Mouse (Mus musculus) forebrain, embryonic 10.5 days (tissue): ENCODE measurements around the gene Rps6ka5. TPM values are rescaled to one million over a fixed set of nuclear protein-coding genes. Genes with fewer than 3 reads are reported as not detected.
A peak's percentile ranks its signal among the peaks of the same experiment; 100 is the strongest.

ENCODE experiments used
- DNase-seq: peaks from one replicate; pipeline ENCODE4 v3.0.0-alpha.2; 2017; ENCODE audit warnings: low spot score; ENCODE audit errors: extremely low spot score
- H3K27ac ChIP-seq: fragments of 300-500 bp; sonication (generic); 2 replicates; pipeline ENCODE4 v1.5.1; 2016; ENCODE audit warnings: mild to moderate bottlenecking
- H3K27me3 ChIP-seq: fragments of 300-500 bp; sonication (generic); 2 replicates; pipeline ENCODE4 v1.6.1; 2016; ENCODE audit warnings: mild to moderate bottlenecking; ENCODE audit not compliant: poor library complexity, severe bottlenecking
- H3K36me3 ChIP-seq: fragments of 300-500 bp; sonication (generic); replicated peaks from 2 replicates; pipeline ENCODE4 v1.6.1; 2016; ENCODE audit warnings: mild to moderate bottlenecking, moderate library complexity
- H3K4me1 ChIP-seq: fragments of 300-500 bp; sonication (generic); 2 replicates; pipeline ENCODE4 v1.6.1; 2016
- H3K4me3 ChIP-seq: fragments of 300-500 bp; sonication (generic); 2 replicates; pipeline ENCODE4 v1.5.1; 2016; ENCODE audit warnings: mild to moderate bottlenecking, moderate library complexity
- H3K9me3 ChIP-seq: fragments of 300-500 bp; sonication (generic); 2 replicates; pipeline ENCODE4 v1.6.1; 2016; ENCODE audit warnings: mild to moderate bottlenecking, moderate library complexity
- WGBS: fragments of 180-500 bp; shearing (Covaris S2); methylation state at CpG from one replicate; pipeline ENCODE4 v1.1.7; 2016; 5-methylcytosine and 5-hydroxymethylcytosine counted together
- polyA plus RNA-seq: library from polyadenylated mRNA; unstranded; fragments of >200 nt; fragmentation: Nextera tagmentation; extraction: Ambion mirVana; gene quantifications from 2 replicates; pipeline ENCODE4 v1.2.1, GENCODE M21; 2016

The Rps6ka5 gene
- polyA plus RNA-seq, 1 experiment from 2014 or later = 2.7 TPM

DNA sequence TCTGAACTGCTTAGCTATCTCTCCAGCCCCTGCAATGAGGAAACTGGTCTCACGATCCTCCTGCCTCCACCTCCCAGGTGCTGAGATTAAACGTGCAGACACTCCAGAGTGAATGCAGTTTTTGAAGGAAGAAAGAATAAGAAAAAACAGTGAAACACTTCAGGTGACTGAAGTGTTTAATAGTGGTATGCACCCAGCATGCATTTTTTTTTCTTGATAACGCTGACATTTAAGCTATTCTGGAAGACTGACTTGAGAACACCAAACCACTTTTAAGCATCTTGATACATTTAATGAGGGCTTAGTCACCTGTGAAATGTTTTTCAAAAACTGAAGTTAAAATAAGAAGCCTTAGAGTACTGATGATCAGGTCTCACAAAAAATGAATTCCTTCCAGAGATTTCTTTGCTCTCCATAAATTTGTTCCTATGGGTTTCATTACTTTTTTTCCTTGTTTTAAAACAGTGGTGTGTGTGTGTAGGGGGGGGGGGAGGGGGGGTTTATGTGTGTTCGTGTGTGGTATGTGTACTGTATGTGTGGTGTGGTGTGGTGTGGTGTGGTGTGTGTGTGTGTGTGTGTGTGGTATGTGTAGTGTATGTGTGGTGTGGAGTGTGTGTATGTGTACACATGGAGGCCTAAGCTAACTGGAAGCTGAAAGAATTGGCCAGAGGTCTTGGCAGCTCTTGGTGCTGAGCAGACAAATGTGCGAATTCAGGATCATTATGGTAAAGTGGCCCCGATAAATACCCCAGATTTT lies 183.2 kb downstream of the Rps6ka5 start:
- WGBS = 82% methylated on average over 6 of the region's 6 CpGs

DNA sequence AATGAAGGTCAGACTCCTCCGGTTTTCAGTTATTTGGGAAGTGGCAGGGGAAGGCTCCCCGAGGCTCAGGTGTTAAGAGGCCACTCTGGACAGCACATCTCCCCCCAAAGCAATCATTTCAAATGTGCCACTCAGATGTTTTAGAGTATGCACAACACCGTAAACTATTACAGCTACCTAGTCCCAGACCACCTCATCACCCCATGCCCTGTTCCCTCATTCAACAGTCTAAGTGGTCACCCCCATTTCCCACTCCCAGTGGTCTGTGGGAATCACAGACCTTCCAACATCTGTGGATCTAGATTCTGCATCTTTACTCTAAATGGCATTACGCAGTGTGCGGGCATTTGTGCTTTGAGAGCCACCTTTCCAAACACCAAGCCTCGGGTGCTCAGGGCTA lies 184.3 kb downstream of the Rps6ka5 start:
- DNase-seq = no peak
- Histone ChIP-seq H3K4me1 (peaks cover 3% of the 10 kb centered on the region; the same call in 1 of the 2 replicates), H3K36me3 (no peaks in the 10 kb centered on the region), H3K27ac (no peak overlapping the region), H3K9me3 (no peaks in the 10 kb centered on the region), H3K4me3 (no peak overlapping the region), H3K27me3 (no peaks in the 10 kb centered on the region)
- 90% methylated on average over 6 of the region's 6 CpGs for WGBS

More for the DNA sequence above, 183.2 kb downstream of the Rps6ka5 start:
- DNase-seq = no peak
- Histone ChIP-seq H3K27ac (no peak overlapping the region), H3K4me3 (no peak overlapping the region), H3K36me3 (no peaks in the 10 kb centered on the region), H3K4me1 (peaks cover 3% of the 10 kb centered on the region; the same call in 1 of the 2 replicates), H3K9me3 (no peaks in the 10 kb centered on the region), H3K27me3 (no peaks in the 10 kb centered on the region)

DNA sequence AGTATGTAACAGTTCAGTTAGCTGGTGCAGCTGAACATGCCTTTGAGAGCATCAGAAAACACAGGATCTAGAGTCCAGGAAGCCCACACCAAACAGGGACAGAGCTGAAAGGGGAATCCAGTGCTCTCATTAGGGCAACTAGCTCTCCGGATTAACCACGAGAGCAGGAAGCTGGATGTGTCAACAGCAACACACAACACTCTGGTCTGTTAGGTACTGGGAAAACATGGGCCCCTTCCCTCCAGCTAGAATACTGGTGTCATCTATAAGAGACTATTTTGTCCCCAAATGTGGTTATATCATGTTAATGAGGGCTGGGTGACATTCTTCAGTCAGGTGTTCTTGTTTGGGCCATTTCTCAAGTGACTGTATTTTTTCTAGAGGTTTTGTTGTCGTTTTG lies 184.7 kb downstream of the Rps6ka5 start:
- no peak overlapping the region for H3K4me3 ChIP-seq
- H3K27me3 ChIP-seq = no peaks in the 10 kb centered on the region
- WGBS = 43% methylated on average over 3 of the region's 3 CpGs
- no peaks in the 10 kb centered on the region for H3K9me3 ChIP-seq
- H3K4me1 ChIP-seq = peaks cover 3% of the 10 kb centered on the region; the same call in 1 of the 2 replicates
- no peak for DNase-seq
- no peaks in the 10 kb centered on the region for H3K36me3 ChIP-seq
- no peak overlapping the region for H3K27ac ChIP-seq

DNA sequence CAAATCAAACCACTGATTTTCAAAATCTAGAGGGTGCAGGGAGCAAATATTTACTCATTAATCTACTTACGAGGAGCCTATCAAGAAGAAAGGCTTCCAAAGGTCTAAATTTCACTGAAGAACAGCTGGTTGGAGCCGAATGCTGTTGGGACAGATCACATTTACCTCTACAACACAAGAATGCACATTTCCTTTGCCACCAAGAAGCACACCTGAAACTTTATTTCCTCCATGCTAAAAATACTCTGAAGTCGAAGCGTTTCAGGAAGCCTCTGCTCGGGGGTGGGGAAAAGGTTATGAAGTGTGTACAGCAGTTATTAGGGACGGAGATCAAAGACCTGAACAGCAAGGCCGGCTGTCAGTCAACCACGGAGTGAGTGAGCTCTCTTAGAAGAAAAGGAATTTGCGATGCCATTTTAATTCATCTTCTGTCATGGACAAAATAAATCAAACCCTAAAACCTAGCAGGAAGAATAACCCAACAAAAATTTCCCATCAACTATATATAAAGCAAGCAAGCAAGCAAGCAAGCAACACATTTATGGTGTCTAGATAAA lies 187.5 kb downstream of the Rps6ka5 start:
- H3K36me3 ChIP-seq = no peaks in the 10 kb centered on the region
- H3K27me3 ChIP-seq = no peaks in the 10 kb centered on the region
- DNase-seq = no peak
- 85% methylated on average over 9 of the region's 9 CpGs for WGBS
- H3K27ac ChIP-seq = no peak overlapping the region
- peaks cover 14% of the 10 kb centered on the region for H3K4me1 ChIP-seq
- no peak overlapping the region for H3K4me3 ChIP-seq
- no peaks in the 10 kb centered on the region for H3K9me3 ChIP-seq

DNA sequence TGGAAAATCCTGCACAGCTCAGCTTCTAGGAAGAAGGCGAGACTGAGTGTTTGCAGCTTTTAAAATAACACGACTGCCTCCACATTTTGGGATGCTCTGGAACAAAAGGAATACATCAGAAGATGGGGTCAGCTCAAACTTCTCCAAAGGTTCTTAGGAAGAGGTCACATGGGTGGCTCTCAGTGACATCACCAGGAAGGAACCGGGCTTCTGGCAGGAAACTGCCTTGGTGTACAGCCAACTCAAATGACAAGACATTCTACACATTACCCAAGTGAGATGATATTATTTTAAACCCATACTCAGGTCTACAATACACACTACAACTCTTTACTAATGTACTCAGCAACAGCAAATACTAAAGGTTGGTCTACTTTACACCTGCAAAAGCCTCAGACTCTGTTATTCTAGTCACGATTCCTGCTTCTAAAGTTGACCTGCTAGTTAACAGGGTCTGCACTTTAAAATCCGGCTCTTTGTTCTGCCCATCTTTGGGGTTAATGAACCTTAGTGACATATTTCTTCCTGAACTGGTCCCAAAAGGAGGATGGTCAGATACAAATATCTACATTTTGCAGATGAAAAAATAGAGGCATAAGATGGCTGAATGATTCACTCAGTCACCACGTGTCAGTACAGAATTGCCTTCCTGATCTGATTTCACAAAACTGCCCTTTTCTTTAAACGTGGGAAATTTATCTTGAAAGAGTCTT lies 188.2 kb downstream of the Rps6ka5 start:
- H3K4me3 ChIP-seq = no peak overlapping the region
- H3K27ac ChIP-seq = no peak overlapping the region
- H3K27me3 ChIP-seq = no peaks in the 10 kb centered on the region
- DNase-seq = no peak
- H3K4me1 ChIP-seq = peaks cover 18% of the 10 kb centered on the region
- H3K36me3 ChIP-seq = no peaks in the 10 kb centered on the region
- H3K9me3 ChIP-seq = no peaks in the 10 kb centered on the region
- 80% methylated on average over 7 of the region's 7 CpGs for WGBS

DNA sequence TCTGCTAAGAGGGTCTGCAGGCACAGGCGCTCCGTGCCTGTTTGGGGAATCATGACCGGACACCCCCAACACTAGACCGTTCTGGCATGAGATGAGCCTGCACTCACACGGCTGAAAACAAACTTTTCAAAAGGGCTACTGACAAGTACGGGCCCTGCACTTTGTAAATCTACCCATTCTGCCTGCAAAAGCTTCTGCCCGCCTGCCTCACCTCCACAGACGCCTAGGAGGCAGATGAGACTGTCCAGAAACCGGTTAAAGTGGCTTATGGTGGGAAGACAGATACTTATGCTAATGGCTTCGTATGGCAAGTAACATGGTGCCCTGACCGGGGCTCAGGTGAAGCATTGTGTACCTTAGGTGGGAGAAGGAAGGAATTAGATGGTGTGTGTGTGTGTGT lies 189.7 kb downstream of the Rps6ka5 start:
- DNase-seq = no peak
- Histone ChIP-seq H3K4me3 (no peak overlapping the region), H3K9me3 (no peaks in the 10 kb centered on the region), H3K27ac (no peak overlapping the region), H3K36me3 (no peaks in the 10 kb centered on the region), H3K4me1 (peaks cover 18% of the 10 kb centered on the region), H3K27me3 (no peaks in the 10 kb centered on the region)
- WGBS = 82% methylated on average over 11 of the region's 11 CpGs

DNA sequence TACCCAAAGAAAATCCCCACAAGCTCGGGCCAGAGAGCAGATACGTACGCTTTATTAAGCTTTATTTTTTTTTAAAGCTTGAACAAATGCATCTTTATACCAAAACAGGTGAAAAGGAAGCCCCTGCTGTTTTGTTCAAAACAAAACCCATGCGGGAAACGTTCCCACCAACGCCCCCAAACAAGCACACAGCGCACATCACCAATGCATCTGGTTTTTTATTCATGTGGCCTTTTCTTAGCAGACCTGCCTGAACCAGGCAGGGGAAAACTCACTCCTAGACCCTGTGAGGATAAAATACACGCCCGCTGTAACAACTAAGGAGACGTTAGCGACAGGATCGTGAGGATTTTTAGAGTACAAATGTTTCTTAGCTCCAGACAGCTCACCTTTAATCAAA lies 191.8 kb downstream of the Rps6ka5 start:
- Histone ChIP-seq H3K4me1 (peaks cover 22% of the 10 kb centered on the region), H3K27ac (peak overlapping the region; percentile 60; the same call in 1 of the 2 replicates), H3K27me3 (no peaks in the 10 kb centered on the region), H3K9me3 (no peaks in the 10 kb centered on the region), H3K36me3 (no peaks in the 10 kb centered on the region), H3K4me3 (no peak overlapping the region)
- 57% methylated on average over 12 of the region's 12 CpGs for WGBS
- no peak for DNase-seq

DNA sequence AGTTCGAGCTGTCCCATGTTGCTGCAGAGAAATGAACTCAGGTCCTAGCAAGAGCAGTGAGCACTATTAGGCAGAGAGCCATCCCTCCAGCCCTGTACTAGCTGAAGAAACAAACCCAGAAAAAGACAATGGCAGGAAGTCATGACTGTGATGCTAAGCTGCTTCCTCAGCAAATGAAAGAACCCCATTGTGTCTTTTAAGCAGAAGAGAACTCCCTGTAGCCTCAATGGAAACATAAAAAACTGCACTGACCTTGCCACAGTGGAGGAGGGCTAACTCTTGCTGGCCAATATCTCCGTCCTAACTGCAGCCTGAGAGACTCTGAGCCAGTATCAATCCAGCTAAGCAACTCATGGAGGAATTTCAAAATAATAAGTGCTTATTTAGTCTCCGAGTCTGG lies 192.8 kb downstream of the Rps6ka5 start:
- no peak overlapping the region for H3K4me3 ChIP-seq
- H3K9me3 ChIP-seq = no peaks in the 10 kb centered on the region
- no peak for DNase-seq
- no peaks in the 10 kb centered on the region for H3K27me3 ChIP-seq
- peak overlapping the region; percentile 60; the same call in 1 of the 2 replicates for H3K27ac ChIP-seq
- 35% methylated on average over 3 of the region's 3 CpGs for WGBS
- H3K4me1 ChIP-seq = peaks cover 29% of the 10 kb centered on the region
- H3K36me3 ChIP-seq = no peaks in the 10 kb centered on the region

DNA sequence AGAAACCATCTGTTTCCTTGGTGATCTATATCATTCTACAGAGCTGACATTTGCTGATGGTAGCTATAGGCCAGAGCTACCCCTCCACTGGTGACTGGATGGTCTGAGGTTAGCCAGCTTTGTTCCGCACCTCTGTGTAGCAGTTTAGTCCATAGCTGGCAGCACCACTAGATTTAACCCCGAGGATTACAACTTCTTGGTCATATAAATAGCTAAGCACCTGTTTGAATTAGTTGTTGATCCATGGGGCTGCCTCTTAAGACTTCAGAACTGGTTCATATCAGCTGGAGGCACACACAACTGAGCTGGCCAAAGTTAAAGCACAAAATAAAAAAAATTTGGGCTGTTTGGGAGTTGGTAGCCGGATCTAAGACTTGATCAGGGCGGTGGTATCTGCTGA lies 193.6 kb downstream of the Rps6ka5 start:
- peaks cover 37% of the 10 kb centered on the region for H3K4me1 ChIP-seq
- no peak for DNase-seq
- H3K9me3 ChIP-seq = no peaks in the 10 kb centered on the region
- no peaks in the 10 kb centered on the region for H3K36me3 ChIP-seq
- no peak overlapping the region for H3K27ac ChIP-seq
- H3K27me3 ChIP-seq = no peaks in the 10 kb centered on the region
- WGBS = 79% methylated on average over 4 of the region's 4 CpGs
- H3K4me3 ChIP-seq = no peak overlapping the region

DNA sequence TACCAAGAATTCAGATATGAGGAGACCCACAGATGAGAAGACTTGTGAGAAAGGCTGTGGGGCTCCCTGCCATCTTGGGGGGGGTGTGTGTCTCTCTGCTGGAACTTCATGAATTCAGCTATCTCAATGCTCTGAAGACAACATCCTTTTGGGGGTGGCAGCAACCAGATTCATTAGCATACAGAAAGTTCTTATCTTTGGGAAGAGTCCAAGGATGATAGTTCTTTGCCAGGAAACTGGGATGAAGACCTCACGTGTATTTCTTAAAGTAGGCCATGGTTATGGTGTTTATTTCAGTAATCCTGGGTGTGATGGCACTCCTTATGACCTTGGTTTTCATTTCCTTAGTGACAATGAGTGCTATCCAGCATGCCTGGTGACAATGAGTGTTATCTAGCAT lies 195.0 kb downstream of the Rps6ka5 start:
- DNase-seq = no peak
- 76% methylated on average over 1 of the region's 1 CpGs for WGBS
- no peak overlapping the region for H3K4me3 ChIP-seq
- no peaks in the 10 kb centered on the region for H3K36me3 ChIP-seq
- peaks cover 51% of the 10 kb centered on the region for H3K4me1 ChIP-seq
- H3K9me3 ChIP-seq = no peaks in the 10 kb centered on the region
- no peaks in the 10 kb centered on the region for H3K27me3 ChIP-seq
- H3K27ac ChIP-seq = no peak overlapping the region

DNA sequence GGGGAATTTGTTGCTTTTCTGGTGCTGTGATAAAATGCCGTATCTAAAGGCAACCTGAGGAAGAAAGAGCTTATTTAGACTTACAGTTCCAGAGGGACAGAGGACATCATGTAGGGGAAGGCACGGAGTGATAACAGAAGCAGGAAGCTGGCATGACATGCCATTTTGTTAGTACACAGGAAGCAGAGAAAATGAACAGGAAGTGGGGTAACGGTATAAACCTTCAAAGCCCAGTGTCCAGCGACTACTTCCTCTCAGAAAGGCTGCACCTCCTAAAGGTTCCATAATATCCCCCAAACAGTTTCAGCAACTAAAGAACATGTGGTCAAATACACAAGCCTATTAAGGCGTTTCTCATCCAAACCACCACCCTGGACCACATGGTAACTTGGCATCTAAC lies 195.9 kb downstream of the Rps6ka5 start:
- Histone ChIP-seq H3K9me3 (no peaks in the 10 kb centered on the region), H3K4me3 (no peak overlapping the region), H3K4me1 (peaks cover 51% of the 10 kb centered on the region), H3K36me3 (no peaks in the 10 kb centered on the region), H3K27ac (no peak overlapping the region), H3K27me3 (no peaks in the 10 kb centered on the region)
- no peak for DNase-seq
- 88% methylated on average over 5 of the region's 5 CpGs for WGBS

DNA sequence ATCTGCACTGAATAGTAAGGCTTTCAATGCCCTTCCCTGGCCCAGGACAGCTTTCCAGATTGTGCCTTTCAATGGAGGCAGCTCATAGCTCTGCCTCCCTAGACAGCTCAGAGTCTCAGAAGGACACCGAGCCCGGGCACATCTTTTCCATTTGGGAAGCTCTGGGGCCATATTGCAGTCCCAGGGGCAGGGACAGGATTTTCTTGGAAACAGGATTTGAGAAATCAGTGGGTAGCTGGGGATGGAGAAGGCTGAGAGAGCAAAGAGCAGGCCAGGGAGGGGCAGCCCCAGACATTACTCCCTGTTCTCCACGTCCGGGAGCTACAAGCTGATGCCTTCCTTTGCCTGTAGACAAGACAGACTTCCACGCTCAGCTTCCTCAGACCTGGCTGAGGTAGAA lies 197.1 kb downstream of the Rps6ka5 start:
- no peak overlapping the region for H3K4me3 ChIP-seq
- DNase-seq = no peak
- H3K27me3 ChIP-seq = no peaks in the 10 kb centered on the region
- H3K36me3 ChIP-seq = no peaks in the 10 kb centered on the region
- 74% methylated on average over 5 of the region's 5 CpGs for WGBS
- peaks cover 44% of the 10 kb centered on the region for H3K4me1 ChIP-seq
- H3K27ac ChIP-seq = peak overlapping the region; percentile 59
- H3K9me3 ChIP-seq = no peaks in the 10 kb centered on the region

DNA sequence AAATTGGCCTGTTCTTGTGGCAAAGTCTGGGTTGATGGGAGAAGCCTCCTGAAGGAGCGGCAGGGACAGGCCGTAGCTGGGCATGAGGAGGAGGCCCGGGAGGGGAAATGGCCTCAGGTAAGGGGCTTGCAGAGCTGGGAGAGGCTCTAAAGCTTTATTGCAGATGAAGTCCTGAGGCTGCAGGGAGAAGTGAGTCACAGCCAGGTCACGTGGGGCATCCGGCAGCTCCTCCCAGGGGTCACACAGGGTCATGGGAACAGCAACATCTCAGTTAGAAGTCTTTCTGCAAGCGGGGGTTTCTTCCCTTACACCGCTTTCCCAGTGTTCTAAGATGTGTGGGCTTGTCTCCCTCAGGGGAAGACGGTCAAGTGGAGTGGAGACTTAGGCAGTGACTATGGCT lies 197.6 kb downstream of the Rps6ka5 start:
- H3K27ac ChIP-seq = peak overlapping the region; percentile 59
- no peak overlapping the region for H3K4me3 ChIP-seq
- no peaks in the 10 kb centered on the region for H3K36me3 ChIP-seq
- H3K4me1 ChIP-seq = peaks cover 39% of the 10 kb centered on the region
- no peaks in the 10 kb centered on the region for H3K27me3 ChIP-seq
- DNase-seq = no peak
- H3K9me3 ChIP-seq = no peaks in the 10 kb centered on the region
- whole genome bisulfite sequencing = 27% methylated on average over 8 of the region's 8 CpGs
